Mouse (Mus musculus): Measurements from ENCODE around the gene Pkp1.

Gene Pkp1

GRCm38 (mm10) chr1:135906736-135907135 is 12.3 kb downstream of the Pkp1 start:
- DNase-seq (ENCODE audit: low read depth): no peak

GRCm38 (mm10) chr1:135899991-135900515 is 19.0 kb downstream of the Pkp1 start:
- DNase-seq (ENCODE audit: low read depth): no peak

GRCm38 (mm10) chr1:135899295-135899694 is 19.7 kb downstream of the Pkp1 start:
- no peak for DNase-seq (ENCODE audit: low read depth)

GRCm38 (mm10) chr1:135895367-135895766 is 23.6 kb downstream of the Pkp1 start:
- DNase-seq (ENCODE audit: low read depth): no peak

GRCm38 (mm10) chr1:135893377-135893776 is 25.6 kb downstream of the Pkp1 start:
- DNase-seq (ENCODE audit: low read depth): no peak

- DNase-seq (ENCODE audit: low read depth): no peak
Observed at GRCm38 (mm10) chr1:135892764-135893163, 26.2 kb downstream of the Pkp1 start.

- DNase-seq (ENCODE audit: low read depth): no peak
Observed at GRCm38 (mm10) chr1:135892233-135892632, 26.8 kb downstream of the Pkp1 start.

- DNase-seq (ENCODE audit: low read depth): no peak
Observed at GRCm38 (mm10) chr1:135891424-135892216, 27.4 kb downstream of the Pkp1 start.

GRCm38 (mm10) chr1:135889461-135890185 is 29.4 kb downstream of the Pkp1 start:
- DNase-seq (ENCODE audit: low read depth): no peak

GRCm38 (mm10) chr1:135882385-135883109 is 36.5 kb downstream of the Pkp1 start:
- peak; percentile 63 for DNase-seq (ENCODE audit: low read depth)

GRCm38 (mm10) chr1:135877248-135877647 is 41.8 kb downstream of the Pkp1 start:
- no peak for DNase-seq (ENCODE audit: low read depth)

- no peak for DNase-seq (ENCODE audit: low read depth)
Observed at GRCm38 (mm10) chr1:135872991-135873390, 46.0 kb downstream of the Pkp1 start.

GRCm38 (mm10) chr1:135868570-135868969 is 50.4 kb downstream of the Pkp1 start:
- no peak for DNase-seq (ENCODE audit: low read depth)

- peak; percentile 60 for DNase-seq (ENCODE audit: low read depth)
Observed at GRCm38 (mm10) chr1:135865518-135866194, 53.4 kb downstream of the Pkp1 start.

- no peak for DNase-seq (ENCODE audit: low read depth)
Observed at GRCm38 (mm10) chr1:135864830-135865229, 54.2 kb downstream of the Pkp1 start.

- DNase-seq (ENCODE audit: low read depth): no peak
Observed at GRCm38 (mm10) chr1:135863786-135864335, 55.1 kb downstream of the Pkp1 start.

- no peak for DNase-seq (ENCODE audit: low read depth)
Observed at GRCm38 (mm10) chr1:135862561-135862960, 56.4 kb downstream of the Pkp1 start.

- DNase-seq (ENCODE audit: low read depth): no peak
Observed at GRCm38 (mm10) chr1:135861980-135862552, 56.9 kb downstream of the Pkp1 start.

- DNase-seq (ENCODE audit: low read depth): no peak
Observed at GRCm38 (mm10) chr1:135861091-135861490, 57.9 kb downstream of the Pkp1 start.

GRCm38 (mm10) chr1:135858533-135858932 is 60.5 kb downstream of the Pkp1 start:
- no peak for DNase-seq (ENCODE audit: low read depth)

- DNase-seq (ENCODE audit: low read depth): no peak
Observed at GRCm38 (mm10) chr1:135857137-135857775, 61.8 kb downstream of the Pkp1 start.
